8 mouse cellular contexts compared by ENCODE assay signal in genomic region chr3:83128449-83128922, GRCm38 (mm10). TPM values are rescaled to one million over a fixed set of nuclear protein-coding genes. Genes with fewer than 3 reads are reported as not detected.
DNase-seq lines count a peak whose midpoint lies in the region; ATAC-seq lines count a peak whose summit lies in the region.

No protein-coding gene starts in this region.

- H3K36me3 ChIP-seq in heart, embryonic 14.5 days (ENCODE audit: control insufficient read depth, insufficient read depth, low read length) = no peaks in the 10 kb centered on the region
- H3K36me3 ChIP-seq in liver, embryonic 11.5 days (ENCODE audit: control insufficient read depth, insufficient read depth, low read length) = no peaks in the 10 kb centered on the region
- H3K36me3 ChIP-seq in neural tube, embryonic 13.5 days = no peaks in the 10 kb centered on the region

- peak overlapping the region; percentile 59 for H3K9ac ChIP-seq in heart, embryonic 14.5 days (ENCODE audit: low read length)
- no peak overlapping the region for H3K9ac ChIP-seq in liver, embryonic 11.5 days (ENCODE audit: low read depth, low read length)
- peak overlapping the region; percentile 73 for H3K9ac ChIP-seq in neural tube, embryonic 13.5 days

- H3K9me3 ChIP-seq in heart, embryonic 14.5 days (ENCODE audit: control insufficient read depth, low read length) = no peaks in the 10 kb centered on the region
- no peaks in the 10 kb centered on the region for H3K9me3 ChIP-seq in liver, embryonic 11.5 days (ENCODE audit: control insufficient read depth, low read length)
- H3K9me3 ChIP-seq in neural tube, embryonic 13.5 days = no peaks in the 10 kb centered on the region

- H3K27me3 ChIP-seq in heart, embryonic 14.5 days (ENCODE audit: control insufficient read depth, insufficient read depth, low read length) = peaks cover 70% of the 10 kb centered on the region
- peaks cover 65% of the 10 kb centered on the region for H3K27me3 ChIP-seq in liver, embryonic 11.5 days (replicated peaks; ENCODE audit: control insufficient read depth, insufficient read depth, low read length)
- H3K27me3 ChIP-seq in neural tube, embryonic 13.5 days = peaks cover 62% of the 10 kb centered on the region

- H3K4me3 ChIP-seq in brown adipose tissue, adult 24 weeks (ENCODE audit: insufficient read depth, low read depth, low read length) = peak overlapping the region; percentile 27
- H3K4me3 ChIP-seq in heart, embryonic 14.5 days (ENCODE audit: control insufficient read depth in 1 of 2, insufficient read depth in 1 of 2, low read depth in 1 of 2, low read length in 2 of 2) = peak overlapping the region; percentile 56
- peak overlapping the region; percentile 46 for H3K4me3 ChIP-seq in liver, embryonic 11.5 days (ENCODE audit: low read depth, low read length)
- H3K4me3 ChIP-seq in neural tube, embryonic 13.5 days = peak overlapping the region; percentile 64

- 0 out of 2 replicates have a peak, but pooled peaks have one; percentile 24 for ATAC-seq in heart, embryonic 14.5 days (ENCODE audit: insufficient number of reproducible peaks, insufficient read depth, low FRiP score, low read depth)
- ATAC-seq in liver, embryonic 11.5 days (replicated peaks; ENCODE audit: low FRiP score) = no peak
- peak; percentile 49 for ATAC-seq in neural tube, embryonic 13.5 days (ENCODE audit: low read depth)

- H3K4me2 ChIP-seq in heart, embryonic 14.5 days (ENCODE audit: low read length) = peak overlapping the region; percentile 99
- peak overlapping the region; percentile 73 for H3K4me2 ChIP-seq in liver, embryonic 11.5 days
- H3K4me2 ChIP-seq in neural tube, embryonic 13.5 days = peak overlapping the region; percentile 100

- WGBS in heart, embryonic 14.5 days = under 1% methylated on average over 43 of the region's 43 CpGs
- WGBS in liver, embryonic 11.5 days = 2% methylated on average over 43 of the region's 43 CpGs
- under 1% methylated on average over 43 of the region's 43 CpGs for WGBS in neural tube, embryonic 13.5 days

- no peak overlapping the region for H3K27ac ChIP-seq in brown adipose tissue, adult 24 weeks (replicated peaks; ENCODE audit: low read depth, low read length)
- no peak overlapping the region for H3K27ac ChIP-seq in heart, embryonic 14.5 days (replicated peaks in 1 of 2; ENCODE audit: control insufficient read depth in 1 of 2, insufficient read depth in 1 of 2, low read depth in 2 of 2, low read length in 2 of 2)
- no peak overlapping the region for H3K27ac ChIP-seq in liver, embryonic 11.5 days (ENCODE audit: low read depth, low read length)
- H3K27ac ChIP-seq in neural tube, embryonic 13.5 days (replicated peaks) = no peak overlapping the region

- peak; percentile 22 for DNase-seq in kidney, postnatal 10 days
- DNase-seq in kidney, postnatal 25 days = no peak
- peak; percentile 36 for DNase-seq in liver, embryonic 11.5 days (ENCODE audit: low spot score)
- DNase-seq in B cell, adult 2 months = no peak
- DNase-seq in thymus, postnatal 14 days = no peak

- H3K4me1 ChIP-seq in brown adipose tissue, adult 24 weeks (ENCODE audit: control insufficient read depth, insufficient read depth, insufficient read length, low read length) = no peaks in the 10 kb centered on the region; the same call in 1 of the 2 replicates
- H3K4me1 ChIP-seq in heart, embryonic 14.5 days (ENCODE audit: control insufficient read depth in 2 of 2, insufficient read depth in 2 of 2, low read length in 2 of 2) = peaks cover 13 to 15% of the 10 kb centered on the region in 2 experiments; a peak in 3 of 4 replicates
- H3K4me1 ChIP-seq in liver, embryonic 11.5 days (replicated peaks; ENCODE audit: control insufficient read depth, insufficient read depth, low read length) = no peaks in the 10 kb centered on the region; the same call in 1 of the 2 replicates
- peaks cover 37% of the 10 kb centered on the region for H3K4me1 ChIP-seq in neural tube, embryonic 13.5 days (replicated peaks)

RNA-seq across cellular contexts. Expression of gene Dchs2, which starts 0.7 kb away (rescaled TPM):
- polyA plus RNA-seq in brown adipose tissue, adult 24 weeks (2012; ENCODE audit: insufficient read depth, insufficient read length, missing spikeins) = 0.12 TPM in 1 of 2 replicates, not detected in the other
- 0.27 and 0.31 TPM in 2 replicates for polyA plus RNA-seq in heart, embryonic 14.5 days (2014; fragmentation: Nextera tagmentation; extraction: Ambion mirVana)
- polyA plus RNA-seq in liver, embryonic 11.5 days (2014; fragmentation: Nextera tagmentation; extraction: Ambion mirVana) = 0.04 and 0.13 TPM in 2 replicates
- polyA plus RNA-seq in neural tube, embryonic 13.5 days (2015; fragmentation: Nextera tagmentation; extraction: Ambion mirVana) = 0.77 and 0.90 TPM in 2 replicates

Comparison
In these comparisons a context has a peak if more than half of its experiments do, and no peak if none do; other contexts are left out.
1. DNase-seq: peak in kidney, postnatal 10 days (single experiment) and liver, embryonic 11.5 days (single experiment); none in kidney, postnatal 25 days (0 of 2), B cell, adult 2 months (0 of 2) and thymus, postnatal 14 days (single experiment).
2. Peak in every context shown above with its lines, with median percentiles within 50 percentile points of each other: H3K4me3 ChIP-seq and H3K4me2 ChIP-seq.